Mouse (Mus musculus) MEL (cell line): ENCODE data around the gene Degs2. TPM values are rescaled to one million over a fixed set of nuclear protein-coding genes. Genes with fewer than 3 reads are reported as not detected.

Experiments
- DNase-seq: peaks from one replicate; pipeline ENCODE4 v3.0.0; 2011; ENCODE audit warnings: low read depth, low spot score
- H3K27ac ChIP-seq: 2 replicates; pipeline ENCODE4 v1.5.1; 2012; ENCODE audit warnings: low read depth, mild to moderate bottlenecking, control low read depth, low read length, moderate library complexity; ENCODE audit not compliant: control insufficient read depth
- H3K27me3 ChIP-seq, 2 experiments: fragments of 150-350 bp in 1 of 2; sonication (generic) in 1 of 2; 2 replicates each; pipeline ENCODE4 v1.6.1; 2012; ENCODE audit warnings: low read length in 2 of 2, mild to moderate bottlenecking in 2 of 2, improper control_type of control experiment in 1 of 2, moderate library complexity in 1 of 2; ENCODE audit not compliant: insufficient read depth in 2 of 2, control insufficient read depth in 1 of 2
- H3K36me3 ChIP-seq, 2 experiments: 2 replicates each; pipeline ENCODE4 v1.6.1; 2012 to 2014; ENCODE audit warnings: low read length in 2 of 2, improper control_type of control experiment in 1 of 2, inconsistent platforms in 1 of 2, mild to moderate bottlenecking in 1 of 2; ENCODE audit not compliant: insufficient read depth in 2 of 2, control insufficient read depth in 1 of 2
- H3K4me1 ChIP-seq, 2 experiments: fragments of 150-350 bp in 1 of 2; sonication (generic) in 1 of 2; 2 replicates each; pipeline ENCODE4 v1.6.1; 2012; ENCODE audit warnings: low read length in 2 of 2, improper control_type of control experiment in 1 of 2, mild to moderate bottlenecking in 1 of 2; ENCODE audit not compliant: insufficient read depth in 2 of 2, control insufficient read depth in 1 of 2
- H3K4me3 ChIP-seq, 2 experiments: fragments of 150-350 bp in 1 of 2; sonication (generic) in 1 of 2; 2 replicates each; pipeline ENCODE4 v1.5.1; 2012; ENCODE audit warnings: low read depth in 2 of 2, low read length in 2 of 2, mild to moderate bottlenecking in 2 of 2, moderate library complexity in 2 of 2, control low read depth in 1 of 2, improper control_type of control experiment in 1 of 2; ENCODE audit not compliant: control insufficient read depth in 1 of 2, insufficient read depth in 1 of 2
- H3K79me2 ChIP-seq: 2 replicates; pipeline ENCODE4 v1.6.1; 2012; ENCODE audit warnings: mild to moderate bottlenecking, low read length, moderate library complexity; ENCODE audit not compliant: control insufficient read depth, poor library complexity, insufficient read depth
- H3K9ac ChIP-seq: 2 replicates; pipeline ENCODE4 v1.6.1; 2012; ENCODE audit warnings: low read depth, mild to moderate bottlenecking, control low read depth, low read length, moderate library complexity; ENCODE audit not compliant: control insufficient read depth, poor library complexity, severe bottlenecking
- H3K9me3 ChIP-seq: fragments of 150-350 bp; sonication (generic); replicated peaks from 2 replicates; pipeline ENCODE4 v1.6.1; 2012; ENCODE audit warnings: mild to moderate bottlenecking, low read length, improper control_type of control experiment, moderate library complexity; ENCODE audit not compliant: insufficient read depth
- CTCF ChIP-seq, 3 experiments: IDR thresholded peaks in 2 of 3; conservative IDR thresholded peaks in 1 of 3; 2 replicates each; pipeline ENCODE4 v1.5.1; 2011 to 2012; ENCODE audit warnings: low read length in 3 of 3, low read depth in 2 of 3, mild to moderate bottlenecking in 2 of 3, improper control_type of control experiment in 1 of 3, inconsistent platforms in 1 of 3, mixed read lengths in 1 of 3, moderate library complexity in 1 of 3; ENCODE audit not compliant: control insufficient read depth in 1 of 3, insufficient read depth in 1 of 3, poor library complexity in 1 of 3, severe bottlenecking in 1 of 3
- E2F4 ChIP-seq: IDR thresholded peaks from 2 replicates; pipeline ENCODE4 v1.6.1; 2011; ENCODE audit warnings: low read depth, low read length, improper control_type of control experiment, borderline replicate concordance
- EP300 ChIP-seq, 2 experiments: IDR thresholded peaks; 2 replicates each; pipeline ENCODE4 v1.6.1; 2011; ENCODE audit warnings: improper control_type of control experiment in 2 of 2, low read length in 2 of 2, low read depth in 1 of 2, mild to moderate bottlenecking in 1 of 2
- ETS1 ChIP-seq: IDR thresholded peaks from 2 replicates; pipeline ENCODE4 v1.6.1; 2012; ENCODE audit warnings: low read depth, mild to moderate bottlenecking, inconsistent platforms, low read length, improper control_type of control experiment, moderate library complexity
- KAT2A ChIP-seq: conservative IDR thresholded peaks from 2 replicates; pipeline ENCODE4 v1.6.1; 2012; ENCODE audit warnings: low read depth, low read length, improper control_type of control experiment, inconsistent platforms
- MAFK ChIP-seq: IDR thresholded peaks from 2 replicates; pipeline ENCODE4 v1.6.1; 2011; ENCODE audit warnings: low read depth, mild to moderate bottlenecking, low read length, improper control_type of control experiment, borderline replicate concordance
- MAX ChIP-seq: IDR thresholded peaks from 2 replicates; pipeline ENCODE4 v1.6.1; 2011; ENCODE audit warnings: low read length, improper control_type of control experiment
- MXI1 ChIP-seq: IDR thresholded peaks from 2 replicates; pipeline ENCODE4 v1.6.1; 2011; ENCODE audit warnings: mild to moderate bottlenecking, low read depth, low read length, improper control_type of control experiment
- NRF1 ChIP-seq: IDR thresholded peaks from 2 replicates; pipeline ENCODE4 v1.6.1; 2014; ENCODE audit warnings: low read depth, mild to moderate bottlenecking, inconsistent platforms, low read length, improper control_type of control experiment, moderate library complexity; ENCODE audit not compliant: poor library complexity, insufficient read depth, severe bottlenecking
- POLR2AphosphoS2 ChIP-seq: IDR thresholded peaks from 2 replicates; pipeline ENCODE4 v1.6.1; 2011; ENCODE audit warnings: low read length, improper control_type of control experiment
- POLR2AphosphoS5 ChIP-seq: IDR thresholded peaks from 2 replicates; pipeline ENCODE4 v1.6.1; 2012; ENCODE audit warnings: low read depth, borderline replicate concordance, mild to moderate bottlenecking, inconsistent platforms, low read length, moderate library complexity, mixed read lengths
- SIN3A ChIP-seq: IDR thresholded peaks from 2 replicates; pipeline ENCODE4 v1.6.1; 2012; ENCODE audit warnings: low read length, improper control_type of control experiment, inconsistent platforms
- TBP ChIP-seq: IDR thresholded peaks from 2 replicates; pipeline ENCODE4 v1.8.0; 2011; ENCODE audit warnings: low read depth, low read length, improper control_type of control experiment
- TCF12 ChIP-seq: IDR thresholded peaks from 2 replicates; pipeline ENCODE4 v1.6.1; 2014; ENCODE audit warnings: low read depth, mild to moderate bottlenecking, inconsistent platforms, low read length, improper control_type of control experiment, moderate library complexity
- UBTF ChIP-seq: IDR thresholded peaks from 2 replicates; pipeline ENCODE4 v1.6.1; 2012; ENCODE audit warnings: low read depth, mild to moderate bottlenecking, inconsistent platforms, low read length, improper control_type of control experiment, moderate library complexity, borderline replicate concordance; ENCODE audit not compliant: insufficient read depth
- USF1 ChIP-seq: IDR thresholded peaks from 2 replicates; pipeline ENCODE4 v1.6.1; 2014; ENCODE audit warnings: low read depth, mild to moderate bottlenecking, inconsistent platforms, low read length, improper control_type of control experiment, moderate library complexity
- USF2 ChIP-seq, 2 experiments: IDR thresholded peaks; 2 replicates each; pipeline ENCODE4 v1.6.1; 2011 to 2012; ENCODE audit warnings: improper control_type of control experiment in 2 of 2, low read length in 2 of 2, borderline replicate concordance in 1 of 2, inconsistent platforms in 1 of 2, low read depth in 1 of 2, mild to moderate bottlenecking in 1 of 2; ENCODE audit not compliant: insufficient read depth in 1 of 2
- ZC3H11A ChIP-seq: IDR thresholded peaks from 2 replicates; pipeline ENCODE4 v1.6.1; 2012; ENCODE audit warnings: low read depth, mild to moderate bottlenecking, inconsistent platforms, low read length, improper control_type of control experiment
- ZKSCAN1 ChIP-seq: IDR thresholded peaks from 2 replicates; pipeline ENCODE4 v1.6.1; 2012; ENCODE audit warnings: low read depth, mild to moderate bottlenecking, inconsistent platforms, low read length, improper control_type of control experiment, moderate library complexity
- polyA plus RNA-seq, 2 experiments: library from polyadenylated mRNA; stranded (reverse) in 1 of 2; unstranded in 1 of 2; fragments of >175 nt in 1 of 2; fragments of >200 nt in 1 of 2; gene quantifications; 2 replicates each; pipeline versions ENCODE4 v1.2.1 to v1.2.4; 2012; ENCODE audit warnings: low replicate concordance in 2 of 2, low read depth in 1 of 2; ENCODE audit not compliant: insufficient read length in 2 of 2, insufficient read depth in 1 of 2, missing spikeins in 1 of 2
- total RNA-seq: library from RNA; depleted of rRNA; stranded (reverse); fragments of 300-350 nt; gene quantifications from 2 replicates; pipeline ENCODE4 v1.2.3, GENCODE M21; 2012

Gene Degs2
- total and polyA plus RNA-seq, 3 experiments, result not detected

- H3K4me1 ChIP-seq, result no peaks in the 10 kb centered on the region
- H3K27ac ChIP-seq, result no peak overlapping the region
- no peak for DNase-seq
- H3K79me2 ChIP-seq, result no peaks in the 10 kb centered on the region
- no peaks in the 10 kb centered on the region for H3K27me3 ChIP-seq
- no peak overlapping the region for H3K9ac ChIP-seq
- no peak overlapping the region for H3K4me3 ChIP-seq
- TF ChIP-seq MAFK (no peak), TCF12 (no peak), NRF1 (no peak), MXI1 (no peak), POLR2AphosphoS5 (no peak), MAX (no peak), CTCF (IDR thresholded peaks at IDR 0.05 in 2 of 3, conservative IDR thresholded peaks at IDR 0.05 in 1 of 3; ENCODE audit: control insufficient read depth in 1 of 3, insufficient read depth in 1 of 3, low read depth in 2 of 3, low read length in 3 of 3, poor library complexity in 1 of 3, severe bottlenecking in 1 of 3) (no peak), USF1 (no peak), ZKSCAN1 (no peak), E2F4 (no peak), ZC3H11A (no peak), POLR2AphosphoS2 (no peak), KAT2A (no peak), SIN3A (no peak), EP300 (IDR thresholded peaks at IDR 0.05; ENCODE audit: low read depth in 1 of 2, low read length in 2 of 2) (no peak), USF2 (IDR thresholded peaks at IDR 0.05; ENCODE audit: borderline replicate concordance in 1 of 2, insufficient read depth in 1 of 2, low read depth in 1 of 2, low read length in 2 of 2) (no peak), UBTF (no peak), TBP (no peak)
- H3K36me3 ChIP-seq, result no peaks in the 10 kb centered on the region
- no peaks in the 10 kb centered on the region for H3K9me3 ChIP-seq
These were observed 48.1 kb upstream of the Degs2 start for GRCm38 (mm10) chr12:108750226-108750625.

GRCm38 (mm10) chr12:108749454-108749853 is 47.3 kb upstream of the Degs2 start:
- no peak for TF ChIP-seq ETS1
- TF ChIP-seq, all 39 proteins: peak for 0
- H3K79me2 ChIP-seq, result no peaks in the 10 kb centered on the region
- H3K4me3 ChIP-seq, result no peak overlapping the region
- H3K36me3 ChIP-seq, result no peaks in the 10 kb centered on the region
- no peak overlapping the region for H3K27ac ChIP-seq
- no peaks in the 10 kb centered on the region for H3K27me3 ChIP-seq
- no peaks in the 10 kb centered on the region for H3K9me3 ChIP-seq
- no peak overlapping the region for H3K9ac ChIP-seq
- H3K4me1 ChIP-seq, result no peaks in the 10 kb centered on the region
- DNase-seq, result no peak
